Mouse (Mus musculus) 416B (cell line): ENCODE results near the gene Casp8.
A peak's percentile ranks its signal among the peaks of the same experiment; 100 is the strongest.
"Not testable (repeated sequence)": the region's sequence is repeated elsewhere in the genome, so short reads cannot be mapped to it uniquely, and the experiment has no call there.

Source experiments
- DNase-seq: peaks from one replicate; pipeline ENCODE4 v3.0.0; 2011; ENCODE audit warnings: low read depth

Gene Casp8

DNA sequence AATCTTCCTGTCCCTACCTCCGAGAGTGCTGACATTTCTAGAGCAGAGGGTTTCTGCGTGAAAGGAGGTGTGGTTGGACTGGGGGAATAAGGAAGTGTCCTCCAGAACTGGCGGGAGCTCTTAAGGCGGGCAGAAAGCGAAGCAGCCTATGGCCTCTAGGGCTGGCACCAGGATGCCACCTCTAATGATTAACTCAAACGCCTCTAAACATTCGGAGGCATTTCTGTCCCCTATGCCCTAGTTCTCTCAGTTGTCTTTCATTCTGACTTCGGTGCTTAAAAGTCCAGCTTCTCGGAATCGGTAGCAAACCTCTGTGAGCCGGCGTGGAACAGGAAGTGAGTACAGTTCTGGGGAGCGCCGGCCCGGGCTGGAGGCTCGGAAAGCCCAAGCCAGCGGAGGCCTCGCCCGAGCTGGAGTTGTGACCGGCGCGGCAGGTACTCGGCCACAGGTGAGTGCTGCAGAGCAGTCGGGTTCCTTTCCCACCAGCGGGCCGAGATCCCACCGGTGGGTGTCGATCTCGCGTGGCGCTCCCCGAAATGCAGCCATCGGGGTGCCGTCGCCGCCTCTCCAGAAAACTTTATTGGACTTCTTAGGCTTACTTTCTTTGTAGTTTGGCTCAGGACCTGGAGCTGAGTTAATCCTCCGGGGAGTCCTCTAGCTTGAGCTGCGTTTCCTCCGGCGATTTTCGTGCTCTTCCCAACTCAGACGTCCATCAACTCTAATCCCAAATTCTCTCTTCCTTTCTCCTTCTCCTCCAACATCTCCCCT lies at the start of gene Casp8:
Casp8 (plus strand) TSS at position 84 of the 768 bp plus-strand sequence.
- DNase-seq = peak; percentile 93

- peak; percentile 57 for DNase-seq
Observed at GRCm38 (mm10) chr1:58746880-58747279, 48.3 kb upstream of the Casp8 start.

DNA sequence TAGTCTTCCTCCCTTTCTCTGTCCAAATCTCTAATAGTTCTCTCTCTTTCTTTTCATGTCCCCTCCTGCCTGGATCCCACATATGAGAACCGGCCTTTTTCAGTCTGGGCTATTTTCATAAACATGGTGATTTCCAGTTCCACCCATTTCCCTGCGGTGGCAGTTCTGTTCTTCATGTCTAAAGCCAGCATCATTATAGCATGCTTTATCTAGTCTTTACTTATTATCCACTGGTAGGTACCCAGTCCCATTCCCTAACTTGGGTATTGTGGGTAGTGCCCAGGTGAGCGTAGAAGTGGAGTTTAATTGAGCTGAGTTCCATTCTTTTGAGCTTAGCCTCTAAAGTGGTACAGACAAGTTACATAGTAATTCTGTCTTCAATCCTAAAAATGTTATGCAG lies 35.7 kb upstream of the Casp8 start:
- DNase-seq = no peak

DNA sequence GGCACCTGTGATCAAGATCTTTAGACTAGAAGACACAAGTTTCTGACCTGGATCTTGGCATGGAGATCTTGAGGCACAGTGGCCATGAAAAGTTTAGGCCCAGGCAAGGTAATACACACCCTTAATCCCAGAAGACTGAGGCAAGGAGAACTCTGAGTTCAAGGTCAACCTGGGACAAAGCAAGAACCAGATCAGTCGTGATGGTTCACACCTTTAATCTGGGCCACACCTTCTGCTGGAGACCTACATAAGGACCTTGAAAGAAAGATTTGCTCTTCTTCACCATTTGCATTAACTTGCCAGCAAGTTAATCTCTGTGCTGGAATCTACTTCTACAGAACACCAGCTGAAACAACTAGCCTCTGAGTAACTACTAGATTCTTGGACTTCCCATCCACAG lies 34.6 kb upstream of the Casp8 start:
- DNase-seq = no peak

- peak; percentile 91 for DNase-seq
Observed at GRCm38 (mm10) chr1:58761391-58762275, 33.5 kb upstream of the Casp8 start.

- no peak for DNase-seq
Observed at GRCm38 (mm10) chr1:58762576-58762975, 32.6 kb upstream of the Casp8 start.

GRCm38 (mm10) chr1:58766446-58766845 lies 28.7 kb upstream of the Casp8 start:
- not testable (repeated sequence) for DNase-seq

DNA sequence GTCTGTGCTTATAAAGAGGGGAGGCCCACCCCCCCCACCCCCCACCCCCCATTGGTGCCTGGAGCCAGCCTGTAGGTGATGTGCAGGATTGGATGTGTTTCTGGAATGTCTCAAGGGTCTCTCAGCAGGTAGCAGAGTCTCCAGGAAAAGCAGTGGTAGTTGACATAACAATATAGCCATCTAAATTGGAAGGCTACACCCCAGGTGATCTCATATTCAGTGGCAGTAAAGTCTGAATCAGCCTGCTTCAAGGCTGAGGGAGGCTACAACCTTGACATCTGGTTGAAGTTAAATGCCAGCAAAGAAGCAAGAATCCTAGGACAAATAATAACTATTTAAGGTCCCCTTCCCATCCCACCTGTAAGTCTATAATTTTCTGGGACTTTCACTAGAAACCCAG lies 26.0 kb upstream of the Casp8 start:
- DNase-seq = no peak

DNA sequence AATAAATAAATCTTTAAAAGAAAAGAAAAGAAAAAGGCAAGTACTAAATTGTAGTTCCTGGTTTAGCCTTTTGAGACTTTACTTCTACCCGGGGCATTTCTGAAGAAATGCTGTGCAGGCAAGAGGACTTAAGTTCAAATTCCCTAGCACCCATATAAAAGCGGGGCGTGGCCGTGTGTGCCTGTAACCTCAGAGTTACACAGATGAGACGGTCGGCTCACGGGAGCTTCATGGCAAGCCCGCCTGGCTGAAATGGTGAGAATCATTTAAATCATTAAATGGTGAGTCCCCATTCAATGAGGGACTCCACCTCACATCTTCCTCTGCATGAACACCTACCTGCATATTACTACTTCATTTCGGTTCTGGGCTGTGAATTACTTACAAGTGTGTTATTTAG lies 25.5 kb upstream of the Casp8 start:
- no peak for DNase-seq

- peak; percentile 77 for DNase-seq
Observed at GRCm38 (mm10) chr1:58770111-58770720, 25.0 kb upstream of the Casp8 start.

GRCm38 (mm10) chr1:58772084-58772483 lies 23.1 kb upstream of the Casp8 start:
- no peak for DNase-seq

- peak; percentile 84 for DNase-seq
Observed at GRCm38 (mm10) chr1:58773280-58773679, 21.9 kb upstream of the Casp8 start.

DNA sequence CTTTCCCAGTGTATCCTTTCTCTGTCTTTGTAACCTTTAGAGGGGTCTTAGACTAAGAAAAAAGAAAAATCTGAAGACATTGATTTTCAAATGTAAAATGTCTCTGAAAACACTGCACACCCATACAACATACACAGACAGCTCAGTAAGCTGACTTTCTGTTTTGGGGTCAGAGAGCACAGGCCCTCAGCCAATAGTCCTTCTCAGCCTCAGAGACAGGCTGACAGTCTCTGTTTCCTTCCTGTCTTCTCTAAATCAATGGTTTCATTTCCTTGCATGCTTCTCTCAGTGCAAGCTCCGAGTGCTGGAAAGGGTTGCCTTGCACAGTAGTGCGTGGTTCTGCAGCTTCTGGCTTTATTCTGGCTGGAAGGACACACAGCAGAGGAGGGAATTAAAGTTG lies 21.3 kb upstream of the Casp8 start:
- DNase-seq = peak; percentile 38

DNA sequence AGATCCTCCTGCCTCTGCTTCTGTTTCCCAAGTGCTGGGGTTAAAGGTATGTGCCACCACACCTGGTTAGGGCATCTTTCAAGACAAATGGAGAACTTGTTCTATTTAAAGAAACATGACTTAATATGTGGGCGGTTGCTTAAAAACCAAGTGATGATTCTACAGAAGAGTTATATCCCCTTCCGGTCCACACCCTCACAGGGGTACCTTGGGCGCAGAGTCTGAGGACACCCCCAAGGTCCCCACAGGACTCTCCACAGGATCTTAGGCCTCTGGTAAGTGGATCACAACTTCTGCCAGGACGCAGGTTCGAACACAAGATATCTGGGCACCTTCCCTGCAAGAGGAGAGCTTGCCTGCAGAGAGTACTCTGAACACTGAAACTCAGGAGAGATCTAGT lies 19.8 kb upstream of the Casp8 start:
- DNase-seq = no peak

GRCm38 (mm10) chr1:58777583-58777982 lies 17.6 kb upstream of the Casp8 start:
- no peak for DNase-seq

- peak; percentile 70 for DNase-seq
Observed at GRCm38 (mm10) chr1:58778226-58778625, 16.9 kb upstream of the Casp8 start.

GRCm38 (mm10) chr1:58786276-58786675 lies 8.9 kb upstream of the Casp8 start:
- no peak for DNase-seq

DNA sequence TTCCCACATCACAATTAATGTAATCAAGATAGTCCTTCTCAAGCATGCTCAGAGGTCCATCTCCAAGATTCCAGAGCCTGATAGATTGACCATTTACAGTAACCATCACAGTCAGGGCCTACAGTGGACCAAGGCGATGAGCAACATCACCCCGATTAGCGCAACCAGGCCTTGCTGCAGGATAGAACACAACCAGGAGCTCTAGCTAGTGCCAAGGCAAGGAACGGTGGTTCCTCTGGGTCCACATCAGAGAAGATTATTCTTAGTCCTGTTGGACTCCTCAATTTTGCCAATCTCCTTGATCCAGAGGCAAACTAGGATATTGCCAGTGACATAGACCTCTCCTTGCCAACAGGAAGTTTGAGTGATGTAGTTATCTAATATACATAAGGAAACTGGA lies 6.8 kb upstream of the Casp8 start:
- no peak for DNase-seq

DNA sequence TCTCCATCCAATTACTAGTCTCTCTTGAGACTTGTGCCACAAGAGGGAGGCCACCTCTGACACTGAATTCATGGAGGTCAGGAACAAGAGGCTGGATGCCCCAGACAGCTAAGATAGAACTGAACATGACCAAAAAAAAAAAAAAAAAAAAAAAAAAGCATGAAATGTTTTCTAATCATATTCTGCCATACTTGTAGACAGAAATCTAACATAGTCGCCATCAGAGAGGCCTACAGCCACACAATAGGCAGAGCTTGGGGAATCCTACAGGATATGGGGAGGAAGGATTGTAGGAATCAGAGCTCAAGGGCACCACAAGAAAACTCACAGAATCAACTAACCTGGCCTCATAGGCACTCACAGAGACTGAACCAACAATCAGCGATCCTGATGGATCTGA lies 469 bp upstream of the Casp8 start:
- DNase-seq = no peak

GRCm38 (mm10) chr1:58796059-58796363 lies 837 bp downstream of the Casp8 start:
- peak; percentile 62 for DNase-seq

DNA sequence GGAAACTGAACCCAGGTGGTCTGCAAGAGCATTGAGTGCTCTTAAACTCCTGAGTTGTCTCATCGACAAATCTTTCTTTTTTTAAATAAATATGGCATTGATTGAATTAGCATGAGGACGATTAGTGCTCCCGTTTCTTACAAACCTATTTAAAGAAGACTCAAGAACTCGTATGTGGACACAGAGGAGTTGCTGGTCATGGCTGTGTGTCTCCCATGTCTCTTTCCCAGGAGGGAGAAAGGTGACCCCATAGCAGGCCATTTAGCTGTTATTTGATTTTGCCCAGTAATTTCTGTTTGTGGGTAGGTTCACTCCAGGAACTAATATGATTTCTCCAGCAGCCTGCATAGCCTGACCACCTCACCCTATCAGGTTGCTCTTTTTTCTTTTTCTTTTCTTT lies 1.7 kb downstream of the Casp8 start:
- DNase-seq = no peak

DNA sequence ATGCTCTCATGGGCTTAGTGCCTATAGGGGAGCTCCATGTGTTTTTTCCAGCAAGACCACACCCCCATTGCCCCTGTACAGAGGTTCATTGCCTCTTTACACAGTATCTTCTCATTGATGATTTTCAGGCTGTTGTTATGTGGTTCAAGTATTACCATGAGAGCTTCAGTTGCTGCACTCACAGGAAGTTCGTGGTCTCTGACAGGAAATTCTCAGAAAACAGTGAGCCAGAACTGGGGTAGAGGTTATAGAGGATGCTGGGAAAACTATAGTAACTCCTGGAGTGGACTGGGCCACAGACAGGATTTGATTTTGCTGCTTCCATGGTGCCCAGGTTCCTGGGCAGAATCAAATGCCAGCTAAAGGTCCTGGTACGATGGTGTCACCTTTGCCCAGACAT lies 2.2 kb downstream of the Casp8 start:
- DNase-seq = peak; percentile 94

- DNase-seq = no peak
Observed at GRCm38 (mm10) chr1:58798911-58799310, 3.7 kb downstream of the Casp8 start.
